Mouse (Mus musculus): ENCODE results near the gene Irf1.

GRCm38 (mm10) chr11:53788196-53788595 is 18.4 kb downstream of the Irf1 start:
- TF ChIP-seq MAX (IDR thresholded peaks at IDR 0.05; ENCODE audit: low read depth), result no peak
- TF ChIP-seq POLR2A (IDR thresholded peaks at IDR 0.05; ENCODE audit: insufficient read length, low read depth), result no peak
- no peak for TF ChIP-seq MYOD1 (IDR thresholded peaks at IDR 0.05; ENCODE audit: control insufficient read depth in 1 of 3, insufficient read length in 2 of 3, low read depth in 2 of 3)
- TF ChIP-seq TCF12 (IDR thresholded peaks at IDR 0.05; ENCODE audit: insufficient read depth, poor library complexity, severe bottlenecking), result no peak

All from myocyte (in vitro differentiated cells).